Mouse (Mus musculus): ENCODE data around the gene Cd163. TPM values are rescaled to one million over a fixed set of nuclear protein-coding genes. Genes with fewer than 3 reads are reported as not detected.

Gene Cd163
- polyA plus RNA-seq (2014; fragmentation: Nextera tagmentation; extraction: Ambion mirVana) = 0.08 and 0.37 TPM in 2 replicates

DNA sequence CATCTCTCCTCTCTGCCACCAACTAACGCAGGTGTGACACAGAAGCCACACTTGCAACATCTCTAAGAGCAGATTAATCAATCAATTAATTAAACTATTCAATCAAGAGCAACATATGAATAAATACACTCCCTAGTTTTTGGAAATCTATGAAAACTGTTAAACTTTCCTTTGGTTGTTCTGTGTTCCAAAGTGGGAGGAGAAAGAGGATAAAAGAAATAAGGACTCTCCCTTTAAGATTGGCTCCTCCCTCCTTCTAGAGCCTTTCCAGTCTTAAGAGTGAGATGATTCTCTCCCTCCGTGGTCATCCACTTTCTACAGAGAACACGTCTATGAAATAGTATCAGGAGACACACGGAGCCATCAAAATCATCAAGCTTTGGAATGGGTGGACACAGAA is at the start of gene Cd163:
Gene Cd163, plus strand, starts transcription at position 301 of the 400 bp plus-strand sequence.
- Histone ChIP-seq H3K4me3 (ENCODE audit: low read depth, low read length) (no peak within 1 kb of the TSS), H3K27me3 (replicated peaks; ENCODE audit: control insufficient read depth, insufficient read depth, low read length) (no peaks in the 10 kb centered on the region), H3K9ac (ENCODE audit: low read length) (no peak within 1 kb of the TSS), H3K4me1 (ENCODE audit: control insufficient read depth, insufficient read depth, low read length) (no peaks in the 10 kb centered on the region), H3K9me3 (replicated peaks; ENCODE audit: control insufficient read depth, low read length) (no peaks in the 10 kb centered on the region), H3K4me2 (ENCODE audit: low read length) (no peak within 1 kb of the TSS), H3K36me3 (ENCODE audit: control insufficient read depth, insufficient read depth, low read length) (no peaks in the 10 kb centered on the region), H3K27ac (ENCODE audit: low read depth, low read length) (no peak within 1 kb of the TSS)
- ATAC-seq (no peak), DNase-seq (ENCODE audit: low spot score) (no peak)
- 85% methylated on average over 4 of the region's 4 CpGs for WGBS

GRCm38 (mm10) chr6:124255721-124256470 is 48.6 kb upstream of the Cd163 start:
- Histone ChIP-seq H3K9ac (ENCODE audit: low read length) (no peak overlapping the region), H3K27ac (ENCODE audit: low read depth, low read length) (no peak overlapping the region)
- ATAC-seq = no peak

GRCm38 (mm10) chr6:124260198-124260931 is 44.1 kb upstream of the Cd163 start:
- no peaks in the 10 kb centered on the region for H3K36me3 ChIP-seq (ENCODE audit: control insufficient read depth, insufficient read depth, low read length)
- H3K4me1 ChIP-seq (ENCODE audit: control insufficient read depth, insufficient read depth, low read length) = no peaks in the 10 kb centered on the region
- H3K9ac ChIP-seq (ENCODE audit: low read length) = no peak overlapping the region
- no peak overlapping the region for H3K27ac ChIP-seq (ENCODE audit: low read depth, low read length)
- peak; percentile 87 for ATAC-seq
- no peak overlapping the region for H3K4me3 ChIP-seq (ENCODE audit: low read depth, low read length)
- no peaks in the 10 kb centered on the region for H3K9me3 ChIP-seq (replicated peaks; ENCODE audit: control insufficient read depth, low read length)
- WGBS = 28% methylated on average over 10 of the region's 14 CpGs
- DNase-seq (ENCODE audit: low spot score) = peak; percentile 90
- no peaks in the 10 kb centered on the region for H3K27me3 ChIP-seq (replicated peaks; ENCODE audit: control insufficient read depth, insufficient read depth, low read length)
- H3K4me2 ChIP-seq (ENCODE audit: low read length) = no peak overlapping the region

More at GRCm38 (mm10) chr6:124255721-124256470, 48.6 kb upstream of the Cd163 start:
- 70% methylated on average over 6 of the region's 6 CpGs for WGBS
- Histone ChIP-seq H3K4me2 (ENCODE audit: low read length) (no peak overlapping the region), H3K27me3 (replicated peaks; ENCODE audit: control insufficient read depth, insufficient read depth, low read length) (no peaks in the 10 kb centered on the region), H3K4me1 (ENCODE audit: control insufficient read depth, insufficient read depth, low read length) (no peaks in the 10 kb centered on the region), H3K36me3 (ENCODE audit: control insufficient read depth, insufficient read depth, low read length) (no peaks in the 10 kb centered on the region), H3K9me3 (replicated peaks; ENCODE audit: control insufficient read depth, low read length) (no peaks in the 10 kb centered on the region), H3K4me3 (ENCODE audit: low read depth, low read length) (no peak overlapping the region)
- no peak for DNase-seq (ENCODE audit: low spot score)

- no peaks in the 10 kb centered on the region for H3K9me3 ChIP-seq (replicated peaks; ENCODE audit: control insufficient read depth, low read length)
- 5% methylated on average over 3 of the region's 3 CpGs for WGBS
- no peaks in the 10 kb centered on the region for H3K4me1 ChIP-seq (ENCODE audit: control insufficient read depth, insufficient read depth, low read length)
- peak; percentile 46; the same call in 1 of the 2 replicates for ATAC-seq
- H3K27ac ChIP-seq (ENCODE audit: low read depth, low read length) = no peak overlapping the region
- no peaks in the 10 kb centered on the region for H3K36me3 ChIP-seq (ENCODE audit: control insufficient read depth, insufficient read depth, low read length)
- no peaks in the 10 kb centered on the region for H3K27me3 ChIP-seq (replicated peaks; ENCODE audit: control insufficient read depth, insufficient read depth, low read length)
- no peak overlapping the region for H3K4me3 ChIP-seq (ENCODE audit: low read depth, low read length)
- peak; percentile 70 for DNase-seq (ENCODE audit: low spot score)
- H3K4me2 ChIP-seq (ENCODE audit: low read length) = no peak overlapping the region
- no peak overlapping the region for H3K9ac ChIP-seq (ENCODE audit: low read length)
Measured at GRCm38 (mm10) chr6:124262696-124263095, 41.8 kb upstream of the Cd163 start.

- no peak for DNase-seq (ENCODE audit: low spot score)
- Histone ChIP-seq H3K27me3 (replicated peaks; ENCODE audit: control insufficient read depth, insufficient read depth, low read length) (no peaks in the 10 kb centered on the region), H3K36me3 (ENCODE audit: control insufficient read depth, insufficient read depth, low read length) (no peaks in the 10 kb centered on the region), H3K4me3 (ENCODE audit: low read depth, low read length) (no peak overlapping the region), H3K27ac (ENCODE audit: low read depth, low read length) (no peak overlapping the region), H3K4me2 (ENCODE audit: low read length) (no peak overlapping the region), H3K9ac (ENCODE audit: low read length) (no peak overlapping the region), H3K9me3 (replicated peaks; ENCODE audit: control insufficient read depth, low read length) (no peaks in the 10 kb centered on the region), H3K4me1 (ENCODE audit: control insufficient read depth, insufficient read depth, low read length) (no peaks in the 10 kb centered on the region)
- WGBS = 74% methylated on average over 5 of the region's 5 CpGs
- ATAC-seq = no peak
Measured at GRCm38 (mm10) chr6:124273231-124273880, 31.1 kb upstream of the Cd163 start.

- H3K4me2 ChIP-seq (ENCODE audit: low read length) = no peak overlapping the region
- H3K36me3 ChIP-seq (ENCODE audit: control insufficient read depth, insufficient read depth, low read length) = no peaks in the 10 kb centered on the region
- H3K27me3 ChIP-seq (replicated peaks; ENCODE audit: control insufficient read depth, insufficient read depth, low read length) = no peaks in the 10 kb centered on the region
- no peak overlapping the region for H3K9ac ChIP-seq (ENCODE audit: low read length)
- WGBS = 86% methylated on average over 5 of the region's 5 CpGs
- H3K4me3 ChIP-seq (ENCODE audit: low read depth, low read length) = no peak overlapping the region
- ATAC-seq (no peak), DNase-seq (ENCODE audit: low spot score) (no peak)
- no peaks in the 10 kb centered on the region for H3K9me3 ChIP-seq (replicated peaks; ENCODE audit: control insufficient read depth, low read length)
- no peaks in the 10 kb centered on the region for H3K4me1 ChIP-seq (ENCODE audit: control insufficient read depth, insufficient read depth, low read length)
- H3K27ac ChIP-seq (ENCODE audit: low read depth, low read length) = no peak overlapping the region
Measured at GRCm38 (mm10) chr6:124277641-124278040, 26.8 kb upstream of the Cd163 start.

DNA sequence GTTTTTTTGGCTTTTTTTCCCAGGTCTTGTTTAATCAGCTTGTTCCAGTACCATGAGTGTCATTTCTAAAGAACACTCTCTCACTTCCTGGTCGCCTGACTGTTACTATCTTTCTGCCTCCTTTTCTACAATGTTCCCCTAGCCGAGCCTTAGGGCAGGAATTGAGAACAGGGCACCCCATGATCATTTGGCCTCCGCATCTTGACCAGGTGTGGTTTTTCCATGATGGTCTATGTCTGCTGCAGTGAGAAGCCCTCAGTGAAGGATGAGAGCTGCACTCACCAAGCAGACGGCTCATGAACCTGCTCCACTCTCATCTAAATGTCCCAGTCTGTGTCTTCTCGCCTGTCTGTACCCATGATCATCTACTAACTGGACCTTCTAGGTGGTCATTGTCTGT is 26.2 kb upstream of the Cd163 start:
- Histone ChIP-seq H3K4me1 (ENCODE audit: control insufficient read depth, insufficient read depth, low read length) (no peaks in the 10 kb centered on the region), H3K27me3 (replicated peaks; ENCODE audit: control insufficient read depth, insufficient read depth, low read length) (no peaks in the 10 kb centered on the region), H3K36me3 (ENCODE audit: control insufficient read depth, insufficient read depth, low read length) (no peaks in the 10 kb centered on the region), H3K4me2 (ENCODE audit: low read length) (no peak overlapping the region), H3K27ac (ENCODE audit: low read depth, low read length) (no peak overlapping the region), H3K9me3 (replicated peaks; ENCODE audit: control insufficient read depth, low read length) (no peaks in the 10 kb centered on the region), H3K4me3 (ENCODE audit: low read depth, low read length) (no peak overlapping the region), H3K9ac (ENCODE audit: low read length) (no peak overlapping the region)
- WGBS = 84% methylated on average over 5 of the region's 5 CpGs
- DNase-seq (ENCODE audit: low spot score) = no peak
- no peak for ATAC-seq

DNA sequence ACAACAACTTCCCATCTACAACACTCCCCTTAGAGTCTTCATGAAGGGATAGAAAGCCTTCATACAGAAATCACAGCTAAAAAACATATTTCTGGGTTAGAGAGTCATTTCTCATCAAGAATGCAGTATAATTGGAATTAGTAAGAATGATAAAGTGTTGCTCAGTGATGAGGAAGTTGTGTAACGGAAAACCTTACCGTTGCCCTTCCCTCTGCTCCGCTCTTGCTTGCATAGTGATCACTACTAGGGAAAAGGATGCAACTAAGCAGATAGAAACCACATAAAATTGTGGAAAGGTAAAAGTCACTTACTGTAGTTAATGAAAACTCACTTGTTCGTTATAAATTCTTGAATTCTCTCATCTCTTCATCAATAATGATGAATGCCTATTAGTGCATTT is 21.7 kb upstream of the Cd163 start:
- Histone ChIP-seq H3K4me1 (ENCODE audit: control insufficient read depth, insufficient read depth, low read length) (no peaks in the 10 kb centered on the region), H3K27ac (ENCODE audit: low read depth, low read length) (no peak overlapping the region), H3K36me3 (ENCODE audit: control insufficient read depth, insufficient read depth, low read length) (no peaks in the 10 kb centered on the region), H3K4me2 (ENCODE audit: low read length) (no peak overlapping the region), H3K9me3 (replicated peaks; ENCODE audit: control insufficient read depth, low read length) (no peaks in the 10 kb centered on the region), H3K27me3 (replicated peaks; ENCODE audit: control insufficient read depth, insufficient read depth, low read length) (no peaks in the 10 kb centered on the region), H3K4me3 (ENCODE audit: low read depth, low read length) (no peak overlapping the region), H3K9ac (ENCODE audit: low read length) (no peak overlapping the region)
- 92% methylated on average over 4 of the region's 4 CpGs for WGBS
- ATAC-seq = no peak
- DNase-seq (ENCODE audit: low spot score) = no peak
